In the genomic region with DNA sequence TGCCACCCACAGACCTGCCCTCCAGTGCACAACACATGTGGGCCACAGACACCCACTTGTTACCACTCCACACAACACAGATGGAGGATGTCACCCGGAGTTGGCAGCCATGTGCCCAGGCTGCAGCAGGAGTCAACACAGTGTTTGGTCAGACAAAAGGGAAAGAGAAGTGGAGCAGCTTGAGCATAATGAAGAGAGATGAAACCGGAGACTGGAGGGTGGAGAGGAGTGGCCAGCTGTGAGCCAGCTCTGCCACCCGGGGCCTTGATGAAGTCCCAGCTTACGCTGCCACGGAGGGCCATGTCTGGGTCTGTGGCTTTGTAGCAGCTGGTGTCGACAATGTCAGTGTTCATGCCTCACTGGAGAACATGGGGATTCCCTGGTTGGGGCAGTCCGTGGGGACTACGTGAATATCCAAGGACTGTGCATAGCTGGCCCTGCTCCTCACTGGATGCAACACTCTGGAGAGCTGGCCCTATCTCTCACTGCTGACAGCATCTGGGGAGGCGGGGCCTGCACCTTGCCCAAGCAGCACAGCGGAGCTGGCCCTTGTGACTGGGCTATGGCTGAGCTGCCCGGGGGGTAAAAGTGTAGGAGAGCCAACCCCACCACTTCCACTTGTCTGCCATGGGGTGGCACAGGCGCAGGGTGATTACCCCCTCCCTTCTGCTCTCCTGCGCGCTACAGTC, we compare ENCODE assay signal across 8 mouse cellular contexts.
DNase-seq lines count a peak whose midpoint lies in the region; ATAC-seq lines count a peak whose summit lies in the region.

No protein-coding gene starts in this region.

- H3K9me3 ChIP-seq in liver, embryonic 16.5 days (replicated peaks; ENCODE audit: control insufficient read depth, low read length), result no peaks in the 10 kb centered on the region

- ATAC-seq in cerebellum, adult (ENCODE audit: insufficient number of reproducible peaks, low FRiP score, low TSS enrichment), result peak; percentile 31; the same call in 1 of the 2 replicates
- peak; percentile 41 for ATAC-seq in liver, embryonic 16.5 days (ENCODE audit: low read depth)
- no peak for ATAC-seq in megakaryocyte-erythroid progenitor cell, adult 5-6 weeks (replicated peaks; ENCODE audit: low FRiP score, low TSS enrichment, poor library complexity, severe bottlenecking)

- H3K36me3 ChIP-seq in liver, embryonic 16.5 days (ENCODE audit: control insufficient read depth, insufficient read depth), result no peaks in the 10 kb centered on the region

- 64% methylated on average over 14 of the region's 14 CpGs for WGBS in liver, embryonic 16.5 days (ENCODE audit: insufficient replicate concordance)

- no peak overlapping the region for H3K9ac ChIP-seq in liver, embryonic 16.5 days (ENCODE audit: low read depth, low read length)

- H3K4me1 ChIP-seq in liver, embryonic 16.5 days (ENCODE audit: control insufficient read depth, low read depth, low read length), result no peaks in the 10 kb centered on the region

- DNase-seq in cerebellum, adult 9-10 months, result no peak
- peak; percentile 35 for DNase-seq in embryo, embryonic 10.5 days (ENCODE audit: low spot score)
- peak; percentile 44 to 59 for DNase-seq in heart, postnatal 14 days
- no peak for DNase-seq in right cerebral cortex, postnatal 36 days (ENCODE audit: low spot score in 2 of 2)
- DNase-seq in layer of hippocampus, postnatal 14 days (ENCODE audit: low spot score in 2 of 2), result no peak

- intact Hi-C loops in heart, postnatal 14 days (cut with DNase I), result no loop called here

- no peak overlapping the region for H3K4me3 ChIP-seq in liver, embryonic 16.5 days (ENCODE audit: low read depth, low read length)

- no peak overlapping the region for H3K27ac ChIP-seq in liver, embryonic 16.5 days (ENCODE audit: low read length)

- no peaks in the 10 kb centered on the region for H3K27me3 ChIP-seq in liver, embryonic 16.5 days (ENCODE audit: control insufficient read depth, insufficient read depth, low read depth, low read length)

- peak overlapping the region; percentile 1; the same call in 1 of the 2 replicates for H3K4me2 ChIP-seq in liver, embryonic 16.5 days (ENCODE audit: low read depth, low read length)

Comparison
In these comparisons a context has a peak if more than half of its experiments do, and no peak if none do; other contexts are left out.
1. DNase-seq: peak in embryo, embryonic 10.5 days (single experiment) and heart, postnatal 14 days (2 of 2); none in cerebellum, adult 9-10 months (single experiment), right cerebral cortex, postnatal 36 days (0 of 2) and layer of hippocampus, postnatal 14 days (0 of 2).